Mouse (Mus musculus) hindbrain, postnatal 0 days (tissue): Measurements from ENCODE around the gene Sp6. TPM values are rescaled to one million over a fixed set of nuclear protein-coding genes. Genes with fewer than 3 reads are reported as not detected.

Experiments used
- ATAC-seq: fragments of 200-750 bp; cut with Nextera tagmentation; 2 replicates; pipeline ENCODE4 v1.8.0; 2017; ENCODE audit warnings: mild to moderate bottlenecking, moderate TSS enrichment, moderate library complexity
- DNase-seq: peaks from one replicate; pipeline ENCODE4 v3.0.0-alpha.2; 2015; ENCODE audit warnings: low spot score
- H3K27ac ChIP-seq: fragments of 300-500 bp; sonication (generic); 2 replicates; pipeline ENCODE4 v1.5.1; 2014; ENCODE audit warnings: mild to moderate bottlenecking
- H3K27me3 ChIP-seq: fragments of 300-500 bp; sonication (generic); 2 replicates; pipeline ENCODE4 v1.6.1; 2014; ENCODE audit warnings: low read length, mixed read lengths; ENCODE audit not compliant: insufficient read depth
- H3K36me3 ChIP-seq: fragments of 300-500 bp; sonication (generic); 2 replicates; pipeline ENCODE4 v1.6.1; 2014; ENCODE audit warnings: low read length, mixed read lengths; ENCODE audit not compliant: insufficient read depth
- H3K4me1 ChIP-seq: fragments of 300-500 bp; sonication (generic); 2 replicates; pipeline ENCODE4 v1.6.1; 2014; ENCODE audit warnings: antibody characterized with exemption, low read length, mixed read lengths; ENCODE audit not compliant: insufficient read depth
- H3K4me2 ChIP-seq: fragments of 300-500 bp; sonication (generic); 2 replicates; pipeline ENCODE4 v1.6.1; 2014; ENCODE audit warnings: low read depth, mild to moderate bottlenecking, low read length, moderate library complexity, mixed read lengths
- H3K4me3 ChIP-seq: fragments of 300-500 bp; sonication (generic); 2 replicates; pipeline ENCODE4 v1.5.1; 2014; ENCODE audit warnings: low read length
- H3K9ac ChIP-seq: fragments of 300-500 bp; sonication (generic); replicated peaks from 2 replicates; pipeline ENCODE4 v1.6.1; 2014; ENCODE audit warnings: mild to moderate bottlenecking, low read length, moderate library complexity, mixed read lengths
- H3K9me3 ChIP-seq: fragments of 300-500 bp; sonication (generic); 2 replicates; pipeline ENCODE4 v1.6.1; 2016; ENCODE audit warnings: low read length, mixed read lengths
- CTCF ChIP-seq: IDR thresholded peaks from 2 replicates; pipeline ENCODE4 v1.5.1; 2016; ENCODE audit warnings: antibody characterized with exemption, control low read depth, low read depth
- WGBS: fragments of 180-500 bp; shearing (Covaris S2); extraction: QIAGEN DNeasy Blood & Tissue Kit; methylation state at CpG from one replicate; pipeline ENCODE4 v1.1.7; 2014; 5-methylcytosine and 5-hydroxymethylcytosine counted together
- polyA plus RNA-seq: library from polyadenylated mRNA; unstranded; fragments of >200 nt; fragmentation: Nextera tagmentation; extraction: Ambion mirVana; gene quantifications from 2 replicates; pipeline ENCODE4 v1.2.1, GENCODE M21; 2015
- total RNA-seq: library from RNA; depleted of rRNA; stranded (reverse); fragments of >200 nt; gene quantifications from 2 replicates; pipeline ENCODE4 v1.2.3, GENCODE M21; 2014

Gene Sp6
- total and polyA plus RNA-seq, 2 experiments from 2014 or later: 0.54 to 0.99 TPM

GRCm38 (mm10) chr11:96997380-96997956 is 15.7 kb upstream of the Sp6 start:
- Histone ChIP-seq H3K36me3 (no peaks in the 10 kb centered on the region), H3K4me3 (peak overlapping the region; percentile 14), H3K4me1 (no peaks in the 10 kb centered on the region), H3K9me3 (no peaks in the 10 kb centered on the region), H3K4me2 (peak overlapping the region; percentile 54), H3K27me3 (no peaks in the 10 kb centered on the region), H3K9ac (peak overlapping the region; percentile 37), H3K27ac (no peak overlapping the region)
- ATAC-seq (peak; percentile 40; the same call in 1 of the 2 replicates), DNase-seq (no peak)
- TF ChIP-seq CTCF: no peak
- 4% methylated on average over 26 of the region's 30 CpGs for WGBS

- Histone ChIP-seq H3K27ac (no peak overlapping the region), H3K36me3 (no peaks in the 10 kb centered on the region), H3K9ac (no peak overlapping the region), H3K4me1 (no peaks in the 10 kb centered on the region), H3K4me3 (no peak overlapping the region), H3K27me3 (peaks cover 7% of the 10 kb centered on the region; the same call in 1 of the 2 replicates), H3K4me2 (no peak overlapping the region), H3K9me3 (no peaks in the 10 kb centered on the region)
- 35% methylated on average over 5 of the region's 5 CpGs for WGBS
- DNase-seq (no peak), ATAC-seq (no peak)
- TF ChIP-seq CTCF: no peak
Measured at GRCm38 (mm10) chr11:97003170-97003569, 10.0 kb upstream of the Sp6 start.

DNA sequence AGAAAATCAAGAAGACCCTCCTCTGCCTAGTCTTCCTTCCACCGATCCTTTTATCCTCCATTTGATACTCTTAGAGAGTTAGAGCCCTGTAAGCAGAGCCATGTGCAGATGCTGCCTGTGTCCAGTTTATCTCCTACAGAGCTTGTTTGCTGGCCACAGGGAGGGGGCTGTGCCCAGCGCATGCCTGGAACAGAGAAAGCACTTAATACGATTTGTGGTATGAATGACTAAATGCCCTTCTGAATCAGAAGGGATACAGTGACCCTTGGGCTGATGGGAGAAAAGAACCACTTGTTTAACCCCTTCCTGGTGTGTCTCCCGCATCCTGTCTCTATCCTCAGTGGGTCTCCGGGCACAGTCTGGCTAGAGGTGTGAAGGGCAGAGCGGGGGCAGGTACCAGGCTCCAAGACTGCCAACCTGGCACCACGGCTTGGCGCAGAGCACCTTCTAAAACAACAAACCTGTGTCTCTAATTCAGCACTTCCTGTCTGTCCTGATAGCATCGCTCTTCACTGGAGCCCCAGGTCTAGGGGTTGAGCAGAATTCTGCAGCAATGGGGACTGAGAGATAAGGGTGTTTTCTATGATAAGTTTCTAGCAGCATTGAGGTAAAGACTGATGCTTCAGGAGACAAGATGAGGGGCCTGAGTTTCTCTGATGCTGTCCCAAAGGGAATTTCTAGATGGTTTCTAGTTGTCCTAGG is 6.0 kb upstream of the Sp6 start:
- Histone ChIP-seq H3K9ac (no peak overlapping the region), H3K4me1 (no peaks in the 10 kb centered on the region), H3K36me3 (no peaks in the 10 kb centered on the region), H3K4me3 (no peak overlapping the region), H3K27ac (no peak overlapping the region), H3K9me3 (no peaks in the 10 kb centered on the region), H3K4me2 (no peak overlapping the region), H3K27me3 (peaks cover 7% of the 10 kb centered on the region; the same call in 1 of the 2 replicates)
- 75% methylated on average over 9 of the region's 9 CpGs for WGBS
- DNase-seq (no peak), ATAC-seq (no peak)
- TF ChIP-seq CTCF: no peak

- Histone ChIP-seq H3K4me3 (no peak overlapping the region), H3K4me1 (no peaks in the 10 kb centered on the region), H3K9me3 (no peaks in the 10 kb centered on the region), H3K4me2 (no peak overlapping the region), H3K27me3 (peaks cover 8% of the 10 kb centered on the region), H3K9ac (no peak overlapping the region), H3K27ac (no peak overlapping the region), H3K36me3 (no peaks in the 10 kb centered on the region)
- ATAC-seq: no peak
- TF ChIP-seq CTCF: no peak
- 61% methylated on average over 8 of the region's 8 CpGs for WGBS
- DNase-seq: no peak
Measured at GRCm38 (mm10) chr11:97009198-97009790, 3.9 kb upstream of the Sp6 start.

DNA sequence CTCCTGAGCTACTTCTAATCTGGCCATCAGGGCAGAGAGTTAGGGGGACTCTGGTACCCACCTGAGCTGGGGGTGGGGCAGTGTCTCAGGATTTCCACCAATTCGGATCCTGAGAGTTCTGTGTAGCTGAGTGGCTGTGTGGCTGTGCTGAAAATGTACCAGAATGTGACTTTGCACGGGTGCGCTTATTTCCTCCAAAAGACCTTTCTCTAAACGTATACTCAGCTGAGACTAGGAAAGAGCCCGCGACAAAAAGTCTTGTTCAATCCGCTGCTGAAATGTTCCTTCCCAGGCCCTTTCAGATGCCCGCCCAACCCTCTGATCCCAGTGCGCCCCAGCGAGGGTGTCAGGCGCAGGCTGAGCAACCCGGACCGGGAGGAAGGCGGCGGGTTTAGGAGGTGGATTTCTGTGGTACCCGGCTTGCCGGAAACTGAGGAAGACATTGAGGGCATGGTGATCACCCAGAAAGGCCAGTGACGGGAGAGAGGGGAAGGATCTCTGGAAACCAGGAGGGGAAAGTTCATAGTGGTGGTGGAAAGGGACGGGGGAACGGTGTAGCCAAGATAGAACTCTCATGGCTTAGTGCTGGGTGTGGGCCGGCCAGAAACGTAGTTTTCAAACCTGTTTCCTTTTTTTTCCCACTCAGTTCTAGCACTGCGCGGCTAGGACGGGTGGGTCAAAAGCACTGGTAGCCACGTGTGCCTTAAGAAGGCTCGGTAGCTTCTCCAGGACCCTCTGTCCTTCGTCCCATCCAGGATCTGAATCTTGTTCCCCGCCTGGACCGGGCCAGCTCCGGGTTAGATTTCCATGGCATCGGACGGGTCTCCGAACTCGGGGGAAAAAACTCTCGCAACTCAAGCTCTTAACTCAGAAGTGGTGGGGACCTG is 4.7 kb downstream of the Sp6 start:
- H3K27ac ChIP-seq: no peak overlapping the region
- 2% methylated on average over 36 of the region's 36 CpGs for WGBS
- no peak for ATAC-seq

DNA sequence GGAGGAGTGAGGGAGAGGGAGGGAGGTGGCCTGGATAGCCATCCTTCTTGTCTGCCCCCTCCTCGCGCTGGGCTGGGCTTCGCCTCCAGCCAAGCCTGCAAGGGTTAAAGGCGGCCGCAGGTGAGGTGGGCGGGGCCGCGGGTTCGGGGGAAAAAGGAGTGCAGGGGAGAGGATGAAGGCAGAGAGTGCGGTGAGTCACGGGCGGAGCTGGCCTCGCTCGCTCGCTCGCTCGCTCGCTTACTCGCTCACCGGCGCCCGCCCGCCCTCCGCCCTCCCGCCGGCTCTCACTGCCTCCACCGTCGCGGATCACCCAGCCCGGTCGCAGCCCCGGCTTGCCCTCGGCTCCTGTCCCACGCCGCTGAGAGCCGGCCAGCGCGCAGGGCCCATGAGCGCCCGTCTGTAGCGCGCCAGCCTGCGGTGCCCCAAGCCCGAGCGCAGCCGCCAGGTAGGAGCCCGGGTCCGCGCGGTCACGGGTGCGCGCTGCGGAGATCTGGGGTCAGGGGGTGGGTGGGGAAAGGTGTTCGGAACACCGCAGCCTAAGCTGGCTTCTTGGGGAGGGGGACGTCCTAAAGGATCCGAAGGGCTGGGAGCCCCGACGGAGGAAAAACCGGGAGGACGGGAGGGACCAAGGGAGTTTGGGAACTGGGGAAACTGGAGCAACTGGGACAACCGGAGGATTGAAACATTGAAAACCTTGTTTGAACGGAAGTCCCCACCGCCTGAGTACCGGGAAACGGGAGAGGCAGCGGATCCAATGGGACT is 5.6 kb downstream of the Sp6 start:
- Histone ChIP-seq H3K27ac (no peak overlapping the region), H3K27me3 (peaks cover 72% of the 10 kb centered on the region), H3K9me3 (no peaks in the 10 kb centered on the region), H3K4me1 (no peaks in the 10 kb centered on the region), H3K4me2 (peak overlapping the region; percentile 43), H3K9ac (no peak overlapping the region), H3K36me3 (no peaks in the 10 kb centered on the region), H3K4me3 (peak overlapping the region; percentile 22)
- DNase-seq (no peak), ATAC-seq (no peak)
- 1% methylated on average over 66 of the region's 68 CpGs for WGBS
- no peak for TF ChIP-seq CTCF

More for the DNA sequence above, 4.7 kb downstream of the Sp6 start:
- TF ChIP-seq CTCF: no peak
- H3K4me3 ChIP-seq: peak overlapping the region; percentile 22
- DNase-seq: no peak
- no peak overlapping the region for H3K9ac ChIP-seq
- H3K27me3 ChIP-seq: peaks cover 64% of the 10 kb centered on the region
- no peaks in the 10 kb centered on the region for H3K36me3 ChIP-seq
- H3K9me3 ChIP-seq: no peaks in the 10 kb centered on the region
- H3K4me2 ChIP-seq: peak overlapping the region; percentile 43
- H3K4me1 ChIP-seq: no peaks in the 10 kb centered on the region
